Mouse (Mus musculus) testis, adult 2 months (tissue): Measurements from ENCODE around the gene Gstt4. TPM values are rescaled to one million over a fixed set of nuclear protein-coding genes. Genes with fewer than 3 reads are reported as not detected.
A peak's percentile ranks its signal among the peaks of the same experiment; 100 is the strongest.

Source experiments
- H3K27ac ChIP-seq: fragments of 200-500 bp; 2 replicates; pipeline ENCODE4 v1.5.1; 2012; ENCODE audit warnings: low read depth, low read length; ENCODE audit not compliant: control insufficient read depth, insufficient read depth
- H3K27me3 ChIP-seq: fragments of 200-500 bp; 2 replicates; pipeline ENCODE4 v1.6.1; 2012; ENCODE audit warnings: mild to moderate bottlenecking, low read length, moderate library complexity; ENCODE audit not compliant: control insufficient read depth, insufficient read depth
- H3K36me3 ChIP-seq: fragments of 200-500 bp; 2 replicates; pipeline ENCODE4 v1.6.1; 2012; ENCODE audit warnings: mild to moderate bottlenecking, low read length; ENCODE audit not compliant: control insufficient read depth, insufficient read depth
- H3K4me1 ChIP-seq: fragments of 200-500 bp; 2 replicates; pipeline ENCODE4 v1.6.1; 2012; ENCODE audit warnings: low read length; ENCODE audit not compliant: control insufficient read depth, insufficient read depth
- H3K4me3 ChIP-seq: fragments of 200-500 bp; 2 replicates; pipeline ENCODE4 v1.5.1; 2012; ENCODE audit warnings: low read depth, mild to moderate bottlenecking, low read length, moderate library complexity, mixed read lengths; ENCODE audit not compliant: control insufficient read depth
- CTCF ChIP-seq: fragments of 200-500 bp; IDR thresholded peaks from 2 replicates; pipeline ENCODE4 v1.5.1; 2012; ENCODE audit warnings: low read depth, mild to moderate bottlenecking, inconsistent platforms, low read length, moderate library complexity; ENCODE audit not compliant: control insufficient read depth, insufficient read depth, insufficient replicate concordance
- POLR2A ChIP-seq: fragments of 200-500 bp; IDR thresholded peaks from 2 replicates; pipeline ENCODE4 v1.6.1; 2012; ENCODE audit warnings: low read depth, mild to moderate bottlenecking, inconsistent platforms, low read length, moderate library complexity; ENCODE audit not compliant: control insufficient read depth
- polyA plus RNA-seq: library from polyadenylated mRNA; depleted of rRNA; stranded (reverse); fragments of >200 nt; gene quantifications from 2 replicates; pipeline ENCODE4 v1.2.3, GENCODE M21; 2012

Gene Gstt4
- polyA plus RNA-seq, 1 experiment: 561 TPM

DNA sequence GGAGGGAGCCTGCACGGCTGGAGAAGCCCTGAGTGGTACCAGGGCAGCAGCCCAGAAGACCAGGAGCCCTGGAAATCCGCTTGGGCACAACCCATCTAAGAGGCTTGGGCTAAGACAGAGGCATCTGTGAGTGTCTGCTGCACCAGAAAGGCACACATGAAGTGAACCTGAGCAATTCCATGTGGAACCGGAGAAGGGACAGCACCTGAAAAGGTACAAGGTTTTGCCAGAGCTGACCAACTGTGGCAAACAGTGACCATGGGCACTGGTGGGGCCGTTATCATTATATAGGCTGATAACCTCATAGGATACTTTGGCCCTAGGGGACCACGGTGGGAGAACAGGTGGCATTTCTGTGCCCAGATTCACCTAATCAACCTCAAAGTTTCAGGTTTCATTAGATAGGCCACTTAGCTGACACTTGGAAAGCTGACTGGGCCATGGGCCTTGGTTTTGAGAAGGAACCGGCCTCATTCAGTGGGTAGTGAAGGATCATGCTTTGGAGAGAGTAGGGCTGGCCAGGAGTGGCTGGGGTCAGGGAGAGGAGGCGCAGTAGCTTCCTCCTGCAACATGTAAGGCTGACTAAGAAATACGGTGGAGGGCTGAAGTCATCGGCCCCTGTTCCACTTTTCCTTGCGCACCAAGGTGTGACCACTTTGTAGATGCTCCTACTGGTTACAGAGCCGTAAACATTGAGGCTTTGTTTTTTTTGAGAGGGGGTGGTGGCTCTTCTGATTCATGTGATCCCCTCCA lies 34.0 kb upstream of the Gstt4 start:
- TF ChIP-seq POLR2A: no peak
- no peak for TF ChIP-seq CTCF
- Histone ChIP-seq H3K27me3 (no peaks in the 10 kb centered on the region), H3K4me3 (no peak overlapping the region), H3K36me3 (no peaks in the 10 kb centered on the region), H3K4me1 (peaks cover 17% of the 10 kb centered on the region), H3K27ac (no peak overlapping the region)

DNA sequence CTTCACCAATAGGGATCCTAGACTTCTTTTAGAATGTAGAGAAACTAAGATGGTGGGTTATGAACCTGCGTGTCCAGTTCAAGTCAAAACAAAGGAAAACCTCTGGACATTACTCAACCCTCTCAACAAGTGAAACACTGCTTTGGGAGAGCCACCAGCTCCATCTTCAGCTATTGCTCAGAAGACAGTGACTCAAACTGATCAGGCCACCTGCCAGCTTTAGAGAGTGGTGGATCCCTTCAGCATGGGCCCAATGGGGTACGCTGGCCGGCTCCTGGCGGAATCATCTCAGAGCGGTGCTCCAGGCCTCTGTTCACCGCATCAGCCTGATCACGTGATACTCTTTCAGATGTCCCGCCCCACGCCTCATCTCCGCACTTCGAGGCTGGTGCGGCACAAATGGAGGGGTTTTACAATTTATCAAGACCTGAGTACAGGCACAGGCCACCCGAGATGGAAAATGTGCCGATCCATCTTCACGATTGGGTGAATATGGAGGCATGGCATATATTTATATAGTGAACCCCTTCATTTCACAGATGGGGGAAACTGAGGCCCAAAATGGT lies 33.2 kb upstream of the Gstt4 start:
- TF ChIP-seq POLR2A (no peak), CTCF (no peak)
- no peaks in the 10 kb centered on the region for H3K36me3 ChIP-seq
- H3K4me1 ChIP-seq: peaks cover 17% of the 10 kb centered on the region
- H3K27ac ChIP-seq: no peak overlapping the region
- no peak overlapping the region for H3K4me3 ChIP-seq
- H3K27me3 ChIP-seq: no peaks in the 10 kb centered on the region

DNA sequence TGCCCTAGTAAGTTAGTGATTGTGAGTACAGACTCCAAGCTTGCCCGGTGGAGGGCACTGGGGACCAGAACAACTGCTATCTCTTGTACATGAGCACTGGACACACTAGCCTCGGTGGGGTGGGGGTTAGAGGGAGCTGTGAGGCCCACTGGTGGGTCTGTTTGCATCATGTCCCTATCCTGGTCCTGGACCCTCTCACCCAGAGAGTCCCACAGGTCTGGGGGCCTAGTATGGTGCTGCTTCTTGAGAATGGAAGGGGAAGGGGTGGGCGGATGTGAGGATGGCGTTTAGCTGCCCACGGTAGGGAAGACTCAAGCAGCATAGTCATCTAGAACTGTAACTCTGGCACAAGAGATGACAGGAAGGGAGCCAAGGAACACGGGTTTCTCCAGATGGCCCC lies 32.4 kb upstream of the Gstt4 start:
- no peak for TF ChIP-seq CTCF
- no peak for TF ChIP-seq POLR2A
- Histone ChIP-seq H3K27me3 (no peaks in the 10 kb centered on the region), H3K4me1 (peaks cover 17% of the 10 kb centered on the region), H3K27ac (peak overlapping the region; percentile 52), H3K36me3 (no peaks in the 10 kb centered on the region), H3K4me3 (no peak overlapping the region)

DNA sequence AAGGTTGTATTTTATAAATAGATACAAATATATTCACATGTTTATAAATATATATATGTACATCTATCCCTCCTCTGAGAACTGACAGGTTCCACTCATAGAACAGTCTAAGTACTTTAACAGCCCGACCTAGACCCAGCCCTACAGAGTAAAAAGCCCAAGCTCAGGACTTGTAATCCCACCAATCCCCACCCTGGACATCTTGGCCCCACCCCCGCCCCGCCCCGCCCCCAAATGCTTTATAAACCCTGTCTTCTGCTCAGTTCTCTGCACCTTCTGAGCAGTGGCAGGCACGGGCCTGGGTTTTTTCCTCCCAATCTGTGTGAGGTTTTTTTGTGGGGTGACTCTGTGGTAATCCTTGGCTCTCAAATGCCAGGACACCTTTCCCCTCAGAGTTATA lies 31.8 kb upstream of the Gstt4 start:
- H3K27ac ChIP-seq: no peak overlapping the region
- peaks cover 16% of the 10 kb centered on the region for H3K4me1 ChIP-seq
- no peaks in the 10 kb centered on the region for H3K27me3 ChIP-seq
- H3K36me3 ChIP-seq: no peaks in the 10 kb centered on the region
- no peak overlapping the region for H3K4me3 ChIP-seq
- TF ChIP-seq POLR2A: no peak

DNA sequence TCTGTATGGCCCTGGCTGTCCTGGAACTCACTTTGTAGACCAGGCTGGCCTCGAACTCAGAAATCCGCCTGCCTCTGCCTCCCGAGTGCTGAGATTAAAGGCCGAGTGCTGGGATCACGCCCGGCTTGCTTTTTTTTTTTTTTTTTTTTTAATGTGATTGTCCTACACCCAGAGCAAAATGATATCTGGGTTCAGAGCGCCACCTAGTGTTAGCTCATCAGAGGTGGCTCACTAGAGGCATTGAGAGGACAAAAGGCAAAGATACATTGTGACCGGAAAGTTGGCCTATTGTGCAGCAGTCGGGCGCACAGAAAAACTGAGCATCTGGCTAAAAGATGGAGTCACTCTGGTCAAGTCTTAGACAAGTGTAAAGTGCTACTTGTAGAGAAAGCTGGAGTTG lies 31.1 kb upstream of the Gstt4 start:
- Histone ChIP-seq H3K36me3 (no peaks in the 10 kb centered on the region), H3K4me1 (peaks cover 11% of the 10 kb centered on the region), H3K4me3 (no peak overlapping the region), H3K27me3 (no peaks in the 10 kb centered on the region), H3K27ac (no peak overlapping the region)
- TF ChIP-seq CTCF: peak; percentile 50; the same call in 1 of the 2 replicates
- TF ChIP-seq POLR2A: no peak

DNA sequence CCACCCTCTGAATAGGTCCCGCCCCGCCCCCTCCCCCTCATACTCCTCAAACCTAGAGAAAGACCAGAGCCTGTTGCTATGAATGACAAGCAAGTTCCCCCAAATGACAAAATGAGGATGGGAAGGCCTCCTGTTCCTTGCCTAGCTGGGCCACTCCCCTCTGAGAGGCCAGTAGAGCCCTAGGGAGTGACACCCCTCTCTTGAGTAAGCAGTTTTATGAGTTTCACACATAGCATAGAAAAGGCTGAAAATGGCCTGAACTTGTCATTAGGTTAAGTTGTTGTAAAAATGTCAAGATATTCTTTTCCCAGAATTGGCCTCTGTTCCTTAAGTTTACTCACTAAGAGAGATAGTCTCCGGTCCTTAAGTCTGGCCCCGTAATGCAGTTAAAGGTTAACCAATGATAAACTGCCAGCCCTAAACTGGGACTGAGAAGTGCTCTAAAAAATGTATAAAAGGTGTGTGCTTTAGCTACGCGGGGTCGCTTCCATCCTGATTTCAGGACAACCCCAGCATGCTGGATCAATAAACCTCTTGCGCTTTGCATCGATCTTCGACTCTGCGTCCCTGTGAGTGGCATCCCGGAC lies 30.3 kb upstream of the Gstt4 start:
- Histone ChIP-seq H3K4me1 (peaks cover 9% of the 10 kb centered on the region), H3K27ac (no peak overlapping the region), H3K27me3 (no peaks in the 10 kb centered on the region), H3K36me3 (no peaks in the 10 kb centered on the region), H3K4me3 (no peak overlapping the region)
- no peak for TF ChIP-seq POLR2A
- TF ChIP-seq CTCF: no peak

DNA sequence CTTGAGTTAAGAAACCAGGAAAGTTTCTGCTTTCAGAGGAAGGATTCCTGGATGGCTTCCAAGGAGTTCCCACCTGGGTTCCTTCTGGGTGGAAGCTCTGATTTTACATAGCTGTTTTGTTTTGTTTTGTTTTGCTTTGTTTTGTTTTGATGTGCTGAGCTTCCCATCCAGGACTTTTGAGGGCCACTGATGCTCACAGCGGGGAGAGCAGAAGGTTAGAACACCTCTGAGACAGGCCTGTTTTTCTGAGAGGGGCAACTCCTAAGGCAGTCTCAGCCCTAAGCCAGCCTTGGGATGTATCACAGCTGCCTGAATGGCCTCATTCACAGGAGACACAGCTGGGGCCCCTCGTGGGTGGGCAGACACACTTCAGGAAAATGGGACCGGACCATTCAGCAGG lies 29.3 kb upstream of the Gstt4 start:
- H3K27me3 ChIP-seq: no peaks in the 10 kb centered on the region
- H3K4me3 ChIP-seq: no peak overlapping the region
- TF ChIP-seq CTCF (no peak), POLR2A (no peak; the same call in 1 of the 2 replicates)
- peak overlapping the region; percentile 65 for H3K27ac ChIP-seq
- H3K4me1 ChIP-seq: peaks cover 9% of the 10 kb centered on the region
- no peaks in the 10 kb centered on the region for H3K36me3 ChIP-seq
